Mouse (Mus musculus) liver, postnatal 0 days (tissue): ENCODE results near the gene Rspo4.

Experiments used
- CTCF ChIP-seq: sonication (generic); IDR thresholded peaks from 2 replicates; pipeline ENCODE4 v1.5.1; 2016; ENCODE audit warnings: antibody characterized with exemption, low read depth
- EP300 ChIP-seq: IDR thresholded peaks from 2 replicates; pipeline ENCODE4 v1.6.1; 2016; ENCODE audit warnings: antibody characterized with exemption, low read depth, mild to moderate bottlenecking

- TF ChIP-seq CTCF (no peak), EP300 (no peak)
These were observed 71.4 kb downstream of the Rspo4 start for GRCm38 (mm10) chr2:151914120-151914519.
